Mouse (Mus musculus): ENCODE results near the gene Sprn.
"Not testable (repeated sequence)": the region's sequence is repeated elsewhere in the genome, so short reads cannot be mapped to it uniquely, and the experiment has no call there.

The Sprn gene

GRCm38 (mm10) chr7:140144550-140144949, 10.1 kb downstream of the Sprn start:
- DNase-seq (ENCODE audit: extremely low read depth, low read depth, low spot score): no peak

- no peak for DNase-seq (ENCODE audit: extremely low read depth, low read depth, low spot score)
These were observed 13.3 kb downstream of the Sprn start for GRCm38 (mm10) chr7:140141350-140141749.

- DNase-seq (ENCODE audit: extremely low read depth, low read depth, low spot score): no peak
These were observed 16.7 kb downstream of the Sprn start for GRCm38 (mm10) chr7:140138021-140138310.

GRCm38 (mm10) chr7:140137135-140138020, 17.3 kb downstream of the Sprn start, which contains the start of gene Mtg1:
Mtg1 (plus strand) TSS chr7:140137564.
- DNase-seq (ENCODE audit: extremely low read depth, low read depth, low spot score): no peak

GRCm38 (mm10) chr7:140135106-140135770, 19.4 kb downstream of the Sprn start:
- peak; percentile 49 for DNase-seq (ENCODE audit: extremely low read depth, low read depth, low spot score)

GRCm38 (mm10) chr7:140134033-140134432, 20.6 kb downstream of the Sprn start:
- not testable (repeated sequence) for DNase-seq (ENCODE audit: extremely low read depth, low read depth, low spot score)

- DNase-seq (ENCODE audit: extremely low read depth, low read depth, low spot score): peak; percentile 50
These were observed 22.5 kb downstream of the Sprn start for GRCm38 (mm10) chr7:140132184-140132583.

- DNase-seq (ENCODE audit: extremely low read depth, low read depth, low spot score): no peak
These were observed 26.8 kb downstream of the Sprn start for GRCm38 (mm10) chr7:140127911-140128310.

GRCm38 (mm10) chr7:140126934-140127333, 27.7 kb downstream of the Sprn start:
- DNase-seq (ENCODE audit: extremely low read depth, low read depth, low spot score): peak; percentile 67

- no peak for DNase-seq (ENCODE audit: extremely low read depth, low read depth, low spot score)
These were observed 28.7 kb downstream of the Sprn start for GRCm38 (mm10) chr7:140126022-140126350.

GRCm38 (mm10) chr7:140125278-140126021, 29.2 kb downstream of the Sprn start:
- DNase-seq (ENCODE audit: extremely low read depth, low read depth, low spot score): peak; percentile 37

GRCm38 (mm10) chr7:140124382-140124781, 30.3 kb downstream of the Sprn start:
- no peak for DNase-seq (ENCODE audit: extremely low read depth, low read depth, low spot score)

- DNase-seq (ENCODE audit: extremely low read depth, low read depth, low spot score): no peak
These were observed 31.9 kb downstream of the Sprn start for GRCm38 (mm10) chr7:140122765-140123164.

GRCm38 (mm10) chr7:140121338-140121910, 33.3 kb downstream of the Sprn start:
- no peak for DNase-seq (ENCODE audit: extremely low read depth, low read depth, low spot score)

GRCm38 (mm10) chr7:140120484-140120883, 34.2 kb downstream of the Sprn start:
- DNase-seq (ENCODE audit: extremely low read depth, low read depth, low spot score): no peak

GRCm38 (mm10) chr7:140116329-140117054, 38.2 kb downstream of the Sprn start, which contains the start of gene Echs1:
Echs1 (minus strand) TSS chr7:140116476.
- DNase-seq (ENCODE audit: extremely low read depth, low read depth, low spot score): peak; percentile 74

GRCm38 (mm10) chr7:140115583-140116328, 38.9 kb downstream of the Sprn start, which contains the start of gene Paox:
Paox (plus strand) TSS chr7:140115799.
- DNase-seq (ENCODE audit: extremely low read depth, low read depth, low spot score): peak; percentile 99

- no peak for DNase-seq (ENCODE audit: extremely low read depth, low read depth, low spot score)
These were observed 42.7 kb downstream of the Sprn start for GRCm38 (mm10) chr7:140111943-140112342.

GRCm38 (mm10) chr7:140104009-140104408, 50.7 kb downstream of the Sprn start:
- no peak for DNase-seq (ENCODE audit: extremely low read depth, low read depth, low spot score)

All from fat pad, adult 2 months (tissue).